Comparison of ENCODE assay signal across 8 mouse cellular contexts in genomic region chr1:157506522-157506921, GRCm38 (mm10). TPM values are rescaled to one million over a fixed set of nuclear protein-coding genes. Genes with fewer than 3 reads are reported as not detected.
DNase-seq lines count a peak whose midpoint lies in the region; ATAC-seq and TF ChIP-seq lines count a peak whose summit lies in the region.

TSS of gene Sec16b (plus strand) at chr1:157506728.

- H3K4me3 ChIP-seq in liver, postnatal 0 days (ENCODE audit: low read depth, low read length), result no peak within 1 kb of the TSS
- H3K4me3 ChIP-seq in liver, embryonic 11.5 days (ENCODE audit: low read depth, low read length), result no peak within 1 kb of the TSS
- no peak within 1 kb of the TSS for H3K4me3 ChIP-seq in heart, postnatal 0 days (ENCODE audit: low read depth, low read length)
- H3K4me3 ChIP-seq in lung, embryonic 15.5 days, result no peak within 1 kb of the TSS

- H3K4me2 ChIP-seq in liver, postnatal 0 days (ENCODE audit: low read depth, low read length), result no peak within 1 kb of the TSS
- no peak within 1 kb of the TSS for H3K4me2 ChIP-seq in liver, embryonic 11.5 days
- H3K4me2 ChIP-seq in heart, postnatal 0 days (ENCODE audit: low read depth, low read length), result peak within 1 kb of the TSS; percentile 11; the same call in 1 of the 2 replicates
- peak within 1 kb of the TSS; percentile 31 for H3K4me2 ChIP-seq in lung, embryonic 15.5 days

- no peaks in the 10 kb centered on the region for H3K9me3 ChIP-seq in liver, postnatal 0 days (ENCODE audit: low read length)
- no peaks in the 10 kb centered on the region for H3K9me3 ChIP-seq in liver, embryonic 11.5 days (ENCODE audit: control insufficient read depth, low read length)
- H3K9me3 ChIP-seq in heart, postnatal 0 days (replicated peaks; ENCODE audit: control insufficient read depth, low read length), result no peaks in the 10 kb centered on the region
- no peaks in the 10 kb centered on the region for H3K9me3 ChIP-seq in lung, embryonic 15.5 days

- H3K27ac ChIP-seq in liver, postnatal 0 days (ENCODE audit: low read depth), result no peak within 1 kb of the TSS
- H3K27ac ChIP-seq in liver, embryonic 11.5 days (ENCODE audit: low read depth, low read length), result no peak within 1 kb of the TSS
- H3K27ac ChIP-seq in heart, postnatal 0 days (ENCODE audit: low read depth), result peak within 1 kb of the TSS; percentile 19; the same call in 1 of the 2 replicates
- 0 out of 2 replicates have a peak within 1 kb of the TSS, but pooled peaks have one; percentile 10 for H3K27ac ChIP-seq in lung, embryonic 15.5 days

- no peak for DNase-seq in liver, postnatal 0 days
- no peak for DNase-seq in liver, embryonic 11.5 days (ENCODE audit: low spot score)
- peak; percentile 40 for DNase-seq in embryo, embryonic 11.5 days (ENCODE audit: low read depth, low spot score)
- peak; percentile 9 for DNase-seq in heart, postnatal 0 days (ENCODE audit: low spot score)
- DNase-seq in cerebellum, adult 9-11 months, result no peak
- no peak for DNase-seq in left cerebral cortex, adult 11 months (ENCODE audit: low spot score)
- DNase-seq in thymus, postnatal 14 days, result no peak

- H3K4me1 ChIP-seq in liver, postnatal 0 days (ENCODE audit: insufficient read depth), result no peaks in the 10 kb centered on the region
- no peaks in the 10 kb centered on the region; the same call in 1 of the 2 replicates for H3K4me1 ChIP-seq in liver, embryonic 11.5 days (replicated peaks; ENCODE audit: control insufficient read depth, insufficient read depth, low read length)
- no peaks in the 10 kb centered on the region for H3K4me1 ChIP-seq in heart, postnatal 0 days (ENCODE audit: control insufficient read depth, insufficient read depth)
- peaks cover 7% of the 10 kb centered on the region; the same call in 1 of the 2 replicates for H3K4me1 ChIP-seq in lung, embryonic 15.5 days

- no peaks in the 10 kb centered on the region for H3K36me3 ChIP-seq in liver, postnatal 0 days (replicated peaks; ENCODE audit: insufficient read depth, low read length)
- H3K36me3 ChIP-seq in liver, embryonic 11.5 days (ENCODE audit: control insufficient read depth, insufficient read depth, low read length), result no peaks in the 10 kb centered on the region
- no peaks in the 10 kb centered on the region for H3K36me3 ChIP-seq in heart, postnatal 0 days (replicated peaks; ENCODE audit: control insufficient read depth, insufficient read depth, low read length)
- no peaks in the 10 kb centered on the region for H3K36me3 ChIP-seq in lung, embryonic 15.5 days

- H3K27me3 ChIP-seq in liver, postnatal 0 days (ENCODE audit: insufficient read depth, low read length), result no peaks in the 10 kb centered on the region
- no peaks in the 10 kb centered on the region for H3K27me3 ChIP-seq in liver, embryonic 11.5 days (replicated peaks; ENCODE audit: control insufficient read depth, insufficient read depth, low read length)
- no peaks in the 10 kb centered on the region for H3K27me3 ChIP-seq in heart, postnatal 0 days (ENCODE audit: control insufficient read depth, insufficient read depth, low read length)
- H3K27me3 ChIP-seq in lung, embryonic 15.5 days, result no peaks in the 10 kb centered on the region

- H3K9ac ChIP-seq in liver, postnatal 0 days (replicated peaks), result no peak within 1 kb of the TSS
- no peak within 1 kb of the TSS for H3K9ac ChIP-seq in liver, embryonic 11.5 days (ENCODE audit: low read depth, low read length)
- no peak within 1 kb of the TSS for H3K9ac ChIP-seq in heart, postnatal 0 days (replicated peaks; ENCODE audit: low read depth, low read length)
- H3K9ac ChIP-seq in lung, embryonic 15.5 days, result no peak within 1 kb of the TSS

- TF ChIP-seq EP300 in liver, postnatal 0 days (IDR thresholded peaks at IDR 0.05; ENCODE audit: low read depth), result no peak
- no peak for TF ChIP-seq EP300 in heart, postnatal 0 days (IDR thresholded peaks at IDR 0.05; ENCODE audit: low read depth)

- ATAC-seq in liver, postnatal 0 days, result no peak
- ATAC-seq in liver, embryonic 11.5 days (replicated peaks; ENCODE audit: low FRiP score), result no peak
- ATAC-seq in heart, postnatal 0 days (ENCODE audit: insufficient read depth, low read depth), result no peak
- ATAC-seq in lung, embryonic 15.5 days (ENCODE audit: borderline replicate concordance, extremely low read depth, low FRiP score, low TSS enrichment), result peak; percentile 60; the same call in 1 of the 2 replicates

- WGBS in liver, postnatal 0 days (ENCODE audit: insufficient replicate concordance), result 71% methylated on average over 5 of the region's 5 CpGs
- WGBS in liver, embryonic 11.5 days, result 57% methylated on average over 5 of the region's 5 CpGs
- WGBS in heart, postnatal 0 days, result 45% methylated on average over 5 of the region's 5 CpGs
- 25% methylated on average over 5 of the region's 5 CpGs for WGBS in lung, embryonic 15.5 days

- TF ChIP-seq CTCF in liver, postnatal 0 days (IDR thresholded peaks at IDR 0.05; ENCODE audit: low read depth), result no peak
- no peak for TF ChIP-seq CTCF in heart, postnatal 0 days (IDR thresholded peaks at IDR 0.05; ENCODE audit: low read depth)

RNA-seq across cellular contexts. Expression of gene Sec16b, which starts in this region (rescaled TPM):
- 14.7 and 14.9 TPM in 2 replicates for polyA plus RNA-seq in liver, postnatal 0 days (2015; fragmentation: Nextera tagmentation; extraction: Ambion mirVana)
- 4.6 and 5.8 TPM in 2 replicates for polyA plus RNA-seq in liver, embryonic 11.5 days (2014; fragmentation: Nextera tagmentation; extraction: Ambion mirVana)
- 1.1 and 1.3 TPM in 2 replicates for total RNA-seq in heart, postnatal 0 days (2014; rRNA removed; ENCODE audit: low replicate concordance)
- polyA plus RNA-seq in heart, postnatal 0 days (2015; fragmentation: Nextera tagmentation; extraction: Ambion mirVana), result 0.91 and 0.94 TPM in 2 replicates
- 2.1 and 2.4 TPM in 2 replicates for polyA plus RNA-seq in lung, embryonic 15.5 days (2015; fragmentation: Nextera tagmentation; extraction: Ambion mirVana)

Comparison
In these comparisons a context has a peak if more than half of its experiments do, and no peak if none do; other contexts are left out.
1. DNase-seq: peak in embryo, embryonic 11.5 days (single experiment) and heart, postnatal 0 days (single experiment); none in liver, postnatal 0 days (single experiment), liver, embryonic 11.5 days (single experiment), cerebellum, adult 9-11 months (single experiment), left cerebral cortex, adult 11 months (single experiment) and thymus, postnatal 14 days (single experiment).
2. H3K27ac ChIP-seq: peak in heart, postnatal 0 days (single experiment) and lung, embryonic 15.5 days (single experiment); none in liver, postnatal 0 days (single experiment) and liver, embryonic 11.5 days (single experiment).
3. H3K4me2 ChIP-seq: peak in heart, postnatal 0 days (single experiment) and lung, embryonic 15.5 days (single experiment); none in liver, postnatal 0 days (single experiment) and liver, embryonic 11.5 days (single experiment).